Mouse (Mus musculus) neural tube, embryonic 11.5 days (tissue): Measurements from ENCODE around the gene H6pd. TPM values are rescaled to one million over a fixed set of nuclear protein-coding genes. Genes with fewer than 3 reads are reported as not detected.

Experiments used
- ATAC-seq: fragments of 200-750 bp; cut with Nextera tagmentation; 2 replicates; pipeline ENCODE4 v1.8.0; 2017; ENCODE audit warnings: moderate number of reproducible peaks, mild to moderate bottlenecking, moderate TSS enrichment, moderate library complexity; ENCODE audit not compliant: insufficient read depth, low FRiP score, low TSS enrichment
- DNase-seq: peaks from one replicate; pipeline ENCODE4 v3.0.0-alpha.2; 2015; ENCODE audit warnings: low spot score
- H3K27ac ChIP-seq: fragments of 300-500 bp; sonication (generic); 2 replicates; pipeline ENCODE4 v1.5.1; 2014; ENCODE audit warnings: low read depth, mild to moderate bottlenecking, low read length
- H3K27me3 ChIP-seq: fragments of 300-500 bp; sonication (generic); 2 replicates; pipeline ENCODE4 v1.6.1; 2014; ENCODE audit warnings: mild to moderate bottlenecking, low read length, mixed read lengths; ENCODE audit not compliant: control insufficient read depth, insufficient read depth
- H3K36me3 ChIP-seq: fragments of 300-500 bp; sonication (generic); 2 replicates; pipeline ENCODE4 v1.6.1; 2014; ENCODE audit warnings: mild to moderate bottlenecking, low read length, moderate library complexity, mixed read lengths; ENCODE audit not compliant: control insufficient read depth, insufficient read depth
- H3K4me1 ChIP-seq: fragments of 300-500 bp; sonication (generic); 2 replicates; pipeline ENCODE4 v1.6.1; 2014; ENCODE audit warnings: low read length, mixed read lengths; ENCODE audit not compliant: control insufficient read depth, insufficient read depth
- H3K4me2 ChIP-seq: fragments of 300-500 bp; sonication (generic); 2 replicates; pipeline ENCODE4 v1.6.1; 2014; ENCODE audit warnings: low read depth, mild to moderate bottlenecking, moderate library complexity
- H3K4me3 ChIP-seq: fragments of 300-500 bp; sonication (generic); 2 replicates; pipeline ENCODE4 v1.5.1; 2014; ENCODE audit warnings: low read depth, low read length
- H3K9ac ChIP-seq: fragments of 300-500 bp; sonication (generic); 2 replicates; pipeline ENCODE4 v1.6.1; 2014; ENCODE audit warnings: mild to moderate bottlenecking, low read length
- H3K9me3 ChIP-seq: fragments of 300-500 bp; sonication (generic); 2 replicates; pipeline ENCODE4 v1.6.1; 2016; ENCODE audit warnings: low read length; ENCODE audit not compliant: control insufficient read depth
- WGBS: fragments of 180-500 bp; shearing (Covaris S2); extraction: QIAGEN DNeasy Blood & Tissue Kit; methylation state at CpG from one replicate; pipeline ENCODE4 v1.1.7; 2014; 5-methylcytosine and 5-hydroxymethylcytosine counted together
- polyA plus RNA-seq: library from polyadenylated mRNA; unstranded; fragments of >200 nt; fragmentation: Nextera tagmentation; extraction: Ambion mirVana; gene quantifications from 2 replicates; pipeline ENCODE4 v1.2.1, GENCODE M21; 2014

H6pd gene
- polyA plus RNA-seq, 1 experiment from 2014 or later: 3.6 TPM

GRCm38 (mm10) chr4:150031234-150031890, 22.5 kb upstream of the H6pd start:
- 25% methylated on average over 14 of the region's 14 CpGs for WGBS
- no peak overlapping the region for H3K9ac ChIP-seq
- H3K27me3 ChIP-seq: peaks cover 74% of the 10 kb centered on the region
- no peak overlapping the region for H3K27ac ChIP-seq
- H3K4me3 ChIP-seq: peak overlapping the region; percentile 30; the same call in 1 of the 2 replicates
- H3K9me3 ChIP-seq: no peaks in the 10 kb centered on the region
- H3K36me3 ChIP-seq: no peaks in the 10 kb centered on the region
- peak overlapping the region; percentile 54 for H3K4me2 ChIP-seq
- ATAC-seq (no peak), DNase-seq (no peak)
- H3K4me1 ChIP-seq: peaks cover 9% of the 10 kb centered on the region

- ATAC-seq (0 out of 2 replicates have a peak, but pooled peaks have one; percentile 43), DNase-seq (peak; percentile 56)
- Histone ChIP-seq H3K4me3 (peak overlapping the region; percentile 30), H3K9ac (peak overlapping the region; percentile 37), H3K27ac (no peak overlapping the region), H3K27me3 (peaks cover 70% of the 10 kb centered on the region), H3K4me2 (peak overlapping the region; percentile 54), H3K36me3 (no peaks in the 10 kb centered on the region), H3K9me3 (no peaks in the 10 kb centered on the region), H3K4me1 (peaks cover 9% of the 10 kb centered on the region)
- under 1% methylated on average over 28 of the region's 28 CpGs for WGBS
Measured at GRCm38 (mm10) chr4:150030449-150031233, 21.8 kb upstream of the H6pd start.

- no peaks in the 10 kb centered on the region for H3K36me3 ChIP-seq
- peaks cover 9% of the 10 kb centered on the region for H3K4me1 ChIP-seq
- H3K27ac ChIP-seq: no peak overlapping the region
- ATAC-seq: no peak
- no peaks in the 10 kb centered on the region for H3K9me3 ChIP-seq
- H3K27me3 ChIP-seq: peaks cover 65% of the 10 kb centered on the region
- H3K4me2 ChIP-seq: peak overlapping the region; percentile 54
- DNase-seq: no peak
- no peak overlapping the region for H3K9ac ChIP-seq
- 4% methylated on average over 11 of the region's 11 CpGs for WGBS
- peak overlapping the region; percentile 30 for H3K4me3 ChIP-seq
Measured at GRCm38 (mm10) chr4:150029885-150030284, 21.1 kb upstream of the H6pd start.

GRCm38 (mm10) chr4:150023518-150023917, 14.7 kb upstream of the H6pd start:
- no peak overlapping the region for H3K9ac ChIP-seq
- no peaks in the 10 kb centered on the region for H3K9me3 ChIP-seq
- no peak overlapping the region for H3K4me2 ChIP-seq
- 77% methylated on average over 7 of the region's 7 CpGs for WGBS
- ATAC-seq (no peak), DNase-seq (no peak)
- no peak overlapping the region for H3K4me3 ChIP-seq
- peaks cover 6% of the 10 kb centered on the region; the same call in 1 of the 2 replicates for H3K27me3 ChIP-seq
- no peaks in the 10 kb centered on the region for H3K4me1 ChIP-seq
- H3K27ac ChIP-seq: no peak overlapping the region
- no peaks in the 10 kb centered on the region for H3K36me3 ChIP-seq

- Histone ChIP-seq H3K4me3 (no peak overlapping the region), H3K36me3 (no peaks in the 10 kb centered on the region), H3K27me3 (no peaks in the 10 kb centered on the region), H3K4me2 (no peak overlapping the region), H3K4me1 (no peaks in the 10 kb centered on the region), H3K27ac (no peak overlapping the region), H3K9me3 (no peaks in the 10 kb centered on the region), H3K9ac (no peak overlapping the region)
- no peak for ATAC-seq
- DNase-seq: no peak
- WGBS: 90% methylated on average over 15 of the region's 15 CpGs
Measured at GRCm38 (mm10) chr4:150019741-150020380, 11.0 kb upstream of the H6pd start.

GRCm38 (mm10) chr4:150015436-150015835, 6.6 kb upstream of the H6pd start:
- H3K4me1 ChIP-seq: no peaks in the 10 kb centered on the region
- no peak for DNase-seq
- H3K4me3 ChIP-seq: no peak overlapping the region
- H3K36me3 ChIP-seq: no peaks in the 10 kb centered on the region
- WGBS: 73% methylated on average over 7 of the region's 7 CpGs
- no peak overlapping the region for H3K4me2 ChIP-seq
- H3K27me3 ChIP-seq: no peaks in the 10 kb centered on the region
- H3K9ac ChIP-seq: no peak overlapping the region
- ATAC-seq: no peak
- H3K27ac ChIP-seq: no peak overlapping the region
- no peaks in the 10 kb centered on the region for H3K9me3 ChIP-seq

GRCm38 (mm10) chr4:150014378-150015091, 5.7 kb upstream of the H6pd start:
- DNase-seq (no peak), ATAC-seq (no peak)
- WGBS: 82% methylated on average over 4 of the region's 4 CpGs

GRCm38 (mm10) chr4:150013805-150014204, 5.0 kb upstream of the H6pd start:
- WGBS: 88% methylated on average over 5 of the region's 5 CpGs
- DNase-seq (no peak), ATAC-seq (no peak)
- Histone ChIP-seq H3K4me3 (no peak overlapping the region), H3K27ac (no peak overlapping the region), H3K4me2 (no peak overlapping the region), H3K9me3 (no peaks in the 10 kb centered on the region), H3K36me3 (no peaks in the 10 kb centered on the region), H3K27me3 (no peaks in the 10 kb centered on the region), H3K4me1 (peaks cover 3% of the 10 kb centered on the region; the same call in 1 of the 2 replicates), H3K9ac (no peak overlapping the region)

More at GRCm38 (mm10) chr4:150014378-150015091, 5.7 kb upstream of the H6pd start:
- H3K36me3 ChIP-seq: no peaks in the 10 kb centered on the region
- no peak overlapping the region for H3K4me3 ChIP-seq
- no peak overlapping the region for H3K27ac ChIP-seq
- H3K4me2 ChIP-seq: no peak overlapping the region
- H3K9me3 ChIP-seq: no peaks in the 10 kb centered on the region
- no peaks in the 10 kb centered on the region for H3K27me3 ChIP-seq
- no peaks in the 10 kb centered on the region for H3K4me1 ChIP-seq
- no peak overlapping the region for H3K9ac ChIP-seq
